Mouse (Mus musculus) forebrain, embryonic 11.5 days (tissue): ENCODE results near the gene Mtg2. TPM values are rescaled to one million over a fixed set of nuclear protein-coding genes. Genes with fewer than 3 reads are reported as not detected.

ENCODE experiments used
- ATAC-seq: fragments of 200-750 bp; cut with Nextera tagmentation; replicated peaks from 2 replicates; pipeline ENCODE4 v1.8.0; 2017; ENCODE audit warnings: moderate TSS enrichment; ENCODE audit not compliant: low FRiP score
- DNase-seq: peaks from one replicate; pipeline ENCODE4 v3.0.0-alpha.2; 2017; ENCODE audit warnings: low spot score
- H3K27ac ChIP-seq: fragments of 300-500 bp; sonication (generic); 2 replicates; pipeline ENCODE4 v1.5.1; 2014; ENCODE audit warnings: low read depth, low read length
- H3K27me3 ChIP-seq: fragments of 300-500 bp; sonication (generic); 2 replicates; pipeline ENCODE4 v1.6.1; 2014; ENCODE audit warnings: mild to moderate bottlenecking, low read length, mixed read lengths; ENCODE audit not compliant: control insufficient read depth, insufficient read depth
- H3K36me3 ChIP-seq: fragments of 300-500 bp; sonication (generic); 2 replicates; pipeline ENCODE4 v1.6.1; 2014; ENCODE audit warnings: mild to moderate bottlenecking, low read length, moderate library complexity, mixed read lengths; ENCODE audit not compliant: control insufficient read depth, insufficient read depth
- H3K4me1 ChIP-seq: fragments of 300-500 bp; sonication (generic); replicated peaks from 2 replicates; pipeline ENCODE4 v1.6.1; 2014; ENCODE audit warnings: low read length, mixed read lengths; ENCODE audit not compliant: control insufficient read depth, insufficient read depth
- H3K4me2 ChIP-seq: fragments of 300-500 bp; sonication (generic); 2 replicates; pipeline ENCODE4 v1.6.1; 2014; ENCODE audit warnings: low read depth, mild to moderate bottlenecking, low read length, moderate library complexity, mixed read lengths; ENCODE audit not compliant: severe bottlenecking
- H3K4me3 ChIP-seq: fragments of 300-500 bp; sonication (generic); 2 replicates; pipeline ENCODE4 v1.5.1; 2014; ENCODE audit warnings: low read depth, low read length
- H3K9ac ChIP-seq: fragments of 300-500 bp; sonication (generic); 2 replicates; pipeline ENCODE4 v1.6.1; 2014; ENCODE audit warnings: low read length
- H3K9me3 ChIP-seq: fragments of 300-500 bp; sonication (generic); 2 replicates; pipeline ENCODE4 v1.6.1; 2016; ENCODE audit warnings: low read length, mixed read lengths; ENCODE audit not compliant: control insufficient read depth
- WGBS: fragments of 180-500 bp; shearing (Covaris S2); extraction: QIAGEN DNeasy Blood & Tissue Kit; methylation state at CpG from one replicate; pipeline ENCODE4 v1.1.7; 2014; 5-methylcytosine and 5-hydroxymethylcytosine counted together
- polyA plus RNA-seq: library from polyadenylated mRNA; unstranded; fragments of >200 nt; fragmentation: Nextera tagmentation; extraction: Ambion mirVana; gene quantifications from 2 replicates; pipeline ENCODE4 v1.2.1, GENCODE M21; 2014

Mtg2 gene
- polyA plus RNA-seq, 1 experiment from 2014 or later: 32.3 TPM

DNA sequence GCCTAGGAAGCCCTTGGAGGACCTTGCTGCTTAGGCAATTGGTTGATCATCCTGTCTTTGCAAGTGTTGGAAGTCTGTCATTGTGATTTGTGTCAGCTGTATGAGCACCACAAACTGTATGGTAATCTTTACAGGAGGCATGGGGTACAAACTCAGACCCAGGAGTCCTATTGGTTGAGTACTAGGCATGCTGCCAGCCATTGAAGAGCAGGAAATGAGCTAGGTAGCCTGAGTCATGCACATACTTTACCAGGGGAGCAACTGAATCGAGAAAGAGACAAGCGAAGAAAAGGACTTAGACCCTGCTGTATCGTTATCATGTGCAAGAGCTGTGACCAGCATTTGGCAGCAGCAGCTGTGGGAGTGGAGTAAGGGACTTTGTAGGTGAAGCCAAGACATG is 37.5 kb upstream of the Mtg2 start:
- H3K4me3 ChIP-seq: no peak overlapping the region
- WGBS: 93% methylated on average over 3 of the region's 3 CpGs
- no peaks in the 10 kb centered on the region for H3K9me3 ChIP-seq
- H3K9ac ChIP-seq: no peak overlapping the region
- H3K27ac ChIP-seq: no peak overlapping the region
- peaks cover 1% of the 10 kb centered on the region for H3K4me1 ChIP-seq
- H3K27me3 ChIP-seq: no peaks in the 10 kb centered on the region
- H3K4me2 ChIP-seq: no peak overlapping the region
- DNase-seq (no peak), ATAC-seq (no peak)
- H3K36me3 ChIP-seq: peaks cover 46% of the 10 kb centered on the region

DNA sequence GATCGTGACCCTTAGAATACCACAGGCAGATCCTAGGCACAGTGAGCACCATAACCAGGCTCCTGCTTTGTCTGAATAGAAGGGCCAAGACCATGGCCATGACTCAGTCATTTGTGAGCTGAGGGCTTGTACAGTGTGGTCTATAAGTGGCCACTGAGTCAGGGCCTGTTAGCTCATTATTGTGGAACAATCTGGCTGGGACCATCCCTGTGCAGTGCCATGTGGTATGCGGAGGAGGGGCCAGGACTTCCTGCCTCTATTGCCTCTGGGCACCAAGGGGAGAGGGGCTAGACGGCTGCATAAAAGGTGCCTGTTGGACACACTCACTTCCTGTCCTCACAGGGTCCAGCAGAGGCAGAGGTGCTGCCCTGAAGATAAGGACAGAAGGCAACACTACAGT is 36.4 kb upstream of the Mtg2 start:
- peaks cover 49% of the 10 kb centered on the region for H3K36me3 ChIP-seq
- H3K9me3 ChIP-seq: no peaks in the 10 kb centered on the region
- no peak overlapping the region for H3K9ac ChIP-seq
- H3K27me3 ChIP-seq: no peaks in the 10 kb centered on the region
- H3K4me3 ChIP-seq: no peak overlapping the region
- ATAC-seq (no peak), DNase-seq (no peak)
- no peaks in the 10 kb centered on the region for H3K4me1 ChIP-seq
- no peak overlapping the region for H3K4me2 ChIP-seq
- H3K27ac ChIP-seq: no peak overlapping the region
- WGBS: 70% methylated on average over 3 of the region's 3 CpGs

DNA sequence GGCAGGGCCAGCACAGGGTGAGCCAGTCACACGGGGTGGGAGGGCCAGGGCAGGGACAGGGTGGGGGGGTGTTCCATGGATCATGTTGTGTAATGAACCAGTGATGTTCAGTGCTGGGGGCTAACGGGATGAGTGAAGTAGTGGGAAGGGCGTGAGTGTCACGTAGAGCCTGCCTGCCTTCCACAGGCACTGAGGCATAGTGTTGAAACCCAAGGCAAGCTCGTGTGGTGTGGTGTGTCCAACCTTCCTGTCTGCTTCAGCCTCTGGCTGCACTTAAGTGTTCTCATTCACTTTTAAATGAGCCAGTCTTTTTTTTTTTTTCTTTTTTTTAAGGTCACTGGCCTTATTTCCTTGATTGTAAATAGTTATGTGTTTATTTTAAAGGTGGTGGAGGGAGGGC is 35.6 kb upstream of the Mtg2 start:
- ATAC-seq (no peak), DNase-seq (no peak)
- Histone ChIP-seq H3K9me3 (no peaks in the 10 kb centered on the region), H3K9ac (no peak overlapping the region), H3K4me1 (no peaks in the 10 kb centered on the region), H3K27ac (no peak overlapping the region), H3K4me2 (no peak overlapping the region), H3K36me3 (peaks cover 45% of the 10 kb centered on the region), H3K4me3 (no peak overlapping the region), H3K27me3 (no peaks in the 10 kb centered on the region)
- WGBS: 73% methylated on average over 5 of the region's 5 CpGs

DNA sequence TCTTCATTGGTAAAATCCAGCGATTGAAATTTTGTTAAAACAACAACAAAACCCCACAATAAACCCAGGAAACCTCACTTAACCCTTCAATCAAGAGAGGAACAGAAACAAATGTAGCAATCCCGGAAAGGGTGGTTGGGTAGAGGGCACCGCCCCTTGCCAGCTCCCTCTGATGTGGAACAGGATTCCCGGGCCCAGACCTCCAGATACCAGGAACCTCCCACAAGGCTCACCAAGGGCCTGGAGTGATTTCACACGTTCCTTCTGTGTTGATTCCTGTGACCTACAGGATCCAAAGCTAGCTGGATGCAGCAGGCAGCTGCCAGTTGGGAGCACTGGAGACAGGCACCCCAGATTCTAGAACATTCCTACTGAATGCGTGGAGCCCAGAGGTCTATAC is 30.0 kb upstream of the Mtg2 start:
- 0 out of 2 replicates have a peak overlapping the region, but pooled peaks have one; percentile 71 for H3K4me2 ChIP-seq
- no peak overlapping the region for H3K27ac ChIP-seq
- peak overlapping the region; percentile 7; the same call in 1 of the 2 replicates for H3K9ac ChIP-seq
- WGBS: 68% methylated on average over 6 of the region's 6 CpGs
- no peak overlapping the region for H3K4me3 ChIP-seq
- peaks cover 4% of the 10 kb centered on the region; the same call in 1 of the 2 replicates for H3K4me1 ChIP-seq
- DNase-seq: no peak
- ATAC-seq: no peak
- no peaks in the 10 kb centered on the region for H3K27me3 ChIP-seq
- no peaks in the 10 kb centered on the region for H3K9me3 ChIP-seq
- peaks cover 22% of the 10 kb centered on the region for H3K36me3 ChIP-seq

- peak overlapping the region; percentile 84 for H3K27ac ChIP-seq
- no peaks in the 10 kb centered on the region for H3K9me3 ChIP-seq
- peaks cover 4% of the 10 kb centered on the region; the same call in 1 of the 2 replicates for H3K4me1 ChIP-seq
- no peaks in the 10 kb centered on the region for H3K27me3 ChIP-seq
- H3K36me3 ChIP-seq: peaks cover 15% of the 10 kb centered on the region
- H3K4me2 ChIP-seq: peak overlapping the region; percentile 71
- H3K9ac ChIP-seq: peak overlapping the region; percentile 89
- peak; percentile 80 for DNase-seq
- peak; percentile 71 for ATAC-seq
- under 1% methylated on average over 65 of the region's 66 CpGs for WGBS
- peak overlapping the region; percentile 98 for H3K4me3 ChIP-seq
Observed at GRCm38 (mm10) chr2:180041577-180042255, 28.7 kb upstream of the Mtg2 start.

DNA sequence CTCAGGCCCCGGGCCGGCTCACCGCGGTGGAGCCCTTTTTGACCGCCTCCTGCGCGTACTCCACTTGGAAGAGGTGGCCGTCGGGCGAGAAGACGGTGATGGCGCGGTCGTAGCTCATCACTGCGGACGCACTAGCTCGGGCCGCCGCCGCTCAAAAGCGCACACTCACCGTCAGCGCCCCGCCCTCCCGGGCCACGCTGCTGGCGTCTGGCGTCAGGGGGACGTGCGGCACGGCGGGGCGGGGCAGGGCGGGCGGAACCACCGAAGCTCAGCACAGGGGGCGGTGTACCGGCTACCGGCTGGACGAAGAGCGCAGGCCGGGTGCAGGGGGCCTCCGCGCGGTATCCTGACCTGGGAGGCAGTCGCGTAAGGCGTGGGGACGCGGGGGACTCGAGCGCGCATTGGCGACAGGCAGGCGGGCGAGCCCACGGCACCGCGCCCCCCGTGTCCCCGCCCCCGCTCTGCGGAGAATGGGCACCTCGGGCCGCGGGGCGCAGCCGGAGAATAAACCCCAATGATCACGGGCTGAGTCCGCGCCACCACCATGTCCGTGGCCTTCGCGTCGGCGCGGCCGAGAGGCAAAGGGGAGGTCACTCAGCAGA is 28.0 kb upstream of the Mtg2 start, which contains the start of the genes Psma7 and Ss18l1:
Gene Psma7 (minus strand): TSS at position 178 of the 602 bp plus-strand sequence.
Gene Ss18l1 (plus strand): TSS at position 254 of the 602 bp plus-strand sequence.
- peak; percentile 96 for DNase-seq
- Histone ChIP-seq H3K4me1 (peaks cover 4% of the 10 kb centered on the region; the same call in 1 of the 2 replicates), H3K27ac (peak within 1 kb of the TSS; percentile 84), H3K36me3 (peaks cover 11% of the 10 kb centered on the region), H3K27me3 (no peaks in the 10 kb centered on the region), H3K9ac (peak within 1 kb of the TSS; percentile 89), H3K4me2 (peak within 1 kb of the TSS; percentile 71), H3K9me3 (no peaks in the 10 kb centered on the region), H3K4me3 (peak within 1 kb of the TSS; percentile 98)
- under 1% methylated on average over 67 of the region's 78 CpGs for WGBS
- ATAC-seq: peak; percentile 94

- DNase-seq: peak; percentile 86
- Histone ChIP-seq H3K36me3 (peaks cover 6% of the 10 kb centered on the region), H3K27me3 (no peaks in the 10 kb centered on the region), H3K4me2 (peak overlapping the region; percentile 71), H3K9me3 (no peaks in the 10 kb centered on the region), H3K4me3 (peak overlapping the region; percentile 98), H3K4me1 (peaks cover 4% of the 10 kb centered on the region; the same call in 1 of the 2 replicates), H3K9ac (peak overlapping the region; percentile 89), H3K27ac (peak overlapping the region; percentile 84)
- peak; percentile 52 for ATAC-seq
- WGBS: under 1% methylated on average over 63 of the region's 66 CpGs
Observed at GRCm38 (mm10) chr2:180042858-180043515, 27.4 kb upstream of the Mtg2 start.

GRCm38 (mm10) chr2:180045283-180045682 is 25.1 kb upstream of the Mtg2 start:
- Histone ChIP-seq H3K36me3 (no peaks in the 10 kb centered on the region), H3K4me2 (no peak overlapping the region), H3K27ac (no peak overlapping the region), H3K4me1 (peaks cover 4% of the 10 kb centered on the region; the same call in 1 of the 2 replicates), H3K4me3 (no peak overlapping the region), H3K27me3 (no peaks in the 10 kb centered on the region), H3K9ac (no peak overlapping the region), H3K9me3 (no peaks in the 10 kb centered on the region)
- DNase-seq (no peak), ATAC-seq (no peak)
- 54% methylated on average over 4 of the region's 4 CpGs for WGBS
